Mouse (Mus musculus) E14TG2a.4 (cell line): ENCODE results near the gene Ppm1h.

Source experiments
- CTCF ChIP-seq: conservative IDR thresholded peaks from 2 replicates; pipeline ENCODE4 v1.5.1; 2014; ENCODE audit warnings: low read length
- NANOG ChIP-seq: IDR thresholded peaks from 2 replicates; pipeline ENCODE4 v1.6.1; 2014; ENCODE audit warnings: borderline replicate concordance, low read length, mixed read lengths

DNA sequence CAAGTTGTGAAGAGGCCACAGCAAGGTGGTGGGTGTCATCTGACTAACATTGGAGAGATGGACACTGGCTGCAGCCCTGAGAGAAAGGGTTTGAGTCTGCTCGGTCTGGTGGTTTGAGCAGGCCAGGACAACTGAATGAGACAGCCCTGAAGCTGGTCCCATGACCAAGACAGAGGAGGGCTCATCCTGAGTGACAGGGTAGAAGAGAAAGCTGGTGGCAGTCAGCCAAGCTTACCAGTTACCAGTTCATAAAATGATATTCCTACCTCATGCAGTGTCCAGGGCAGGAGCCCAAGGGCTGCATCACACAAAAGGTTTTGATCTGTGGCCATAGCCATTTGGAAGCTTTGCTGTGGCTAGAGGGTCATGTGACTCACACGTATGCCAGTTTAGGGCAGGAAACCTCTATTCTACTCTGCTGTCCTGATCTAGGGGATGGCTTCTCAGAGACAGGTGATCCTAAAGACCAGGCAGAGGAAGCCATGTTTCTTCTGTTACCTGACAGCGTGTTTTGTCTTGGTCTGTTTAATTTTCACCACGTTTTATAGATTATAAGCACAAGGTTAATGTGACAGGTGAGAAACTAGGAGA lies 69.9 kb downstream of the Ppm1h start:
- no peak for TF ChIP-seq CTCF
- TF ChIP-seq NANOG: no peak
